Comparison of ENCODE assay signal across 25 mouse cellular contexts in the genomic region with DNA sequence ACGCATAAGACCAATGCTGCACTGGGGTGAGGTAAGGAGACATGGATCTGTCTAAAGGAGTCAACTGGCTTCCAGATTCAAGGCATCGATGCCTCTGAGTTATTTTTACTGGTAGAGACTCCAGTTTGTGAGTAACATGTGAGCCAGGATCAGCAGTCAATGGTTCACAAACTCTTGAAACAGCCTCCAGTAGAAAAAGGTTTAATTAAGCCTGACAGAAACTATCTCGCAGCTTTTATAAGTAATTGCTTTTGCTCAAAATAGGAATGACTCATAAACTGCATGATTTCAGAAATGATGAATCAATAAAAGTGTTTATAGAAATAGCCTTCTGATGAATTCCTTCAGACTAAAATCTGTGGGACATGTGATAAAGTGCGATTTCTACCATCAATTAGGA.
DNase-seq lines count a peak whose midpoint lies in the region; ATAC-seq and TF ChIP-seq lines count a peak whose summit lies in the region.
"Had no signal": no experiment of that assay in that cellular context is flagged by ENCODE, and none has a peak within 500 bp of the region (broad histone marks: within the 10 kb centered on the region; RNA-seq: fewer than 3 reads in every experiment).

No protein-coding gene starts in this region.

- H3K36me3 ChIP-seq in kidney, postnatal 0 days (ENCODE audit: insufficient read depth, low read length) = no peaks in the 10 kb centered on the region
- H3K36me3 ChIP-seq: forebrain, embryonic 10.5 days; heart, embryonic 15.5 days; hindbrain, embryonic 10.5 days; hindbrain, embryonic 13.5 days had no signal

- WGBS in kidney, postnatal 0 days = 59% methylated on average over 4 of the region's 4 CpGs

- no peak overlapping the region for H3K27ac ChIP-seq in kidney, postnatal 0 days
- no peak overlapping the region for H3K27ac ChIP-seq in left cerebral cortex, adult 2 months
- H3K27ac ChIP-seq: forebrain, embryonic 10.5 days; forebrain, embryonic 13.5 days; heart, adult 2 months; hindbrain, embryonic 10.5 days; hindbrain, embryonic 13.5 days had no signal

- DNase-seq in kidney, postnatal 0 days (ENCODE audit: low spot score) = peak; percentile 28
- no peak for DNase-seq in kidney, adult 9 months
- peak; percentile 8 for DNase-seq in NIH3T3 (ENCODE audit: low read depth)
- peak; percentile 52 for DNase-seq in brain, adult 2 months (ENCODE audit: low read depth, low spot score)
- DNase-seq in left cerebral cortex, adult 2 months (ENCODE audit: extremely low spot score in 1 of 2, low spot score in 2 of 2) = no peak
- DNase-seq in cerebellum, adult 9-11 months = no peak
- DNase-seq: adrenal gland, adult 2 months; adrenal gland, postnatal 14 days; cerebellum, adult 11-12 months; cerebellum, adult 8-10 months; cerebellum, postnatal 14 days; gastrocnemius, postnatal 10 days; gastrocnemius, postnatal 36 days; heart, adult 2 months; heart, postnatal 10 days; heart, postnatal 36 days had no signal

- no peaks in the 10 kb centered on the region for H3K27me3 ChIP-seq in kidney, postnatal 0 days (ENCODE audit: insufficient read depth, low read length)
- H3K27me3 ChIP-seq: forebrain, embryonic 13.5 days; heart, embryonic 15.5 days; hindbrain, embryonic 13.5 days had no signal

- intact Hi-C loops in left cerebral cortex, adult 2 months (cut with DNase I) = loop anchor here (5.0 kb wide), 1 partner anchor 127 kb away; the partner anchor contains the start of gene Nr2e3

- H3K9ac ChIP-seq in kidney, postnatal 0 days (ENCODE audit: low read depth, low read length) = no peak overlapping the region
- H3K9ac ChIP-seq: forebrain, embryonic 13.5 days; heart, embryonic 15.5 days; hindbrain, embryonic 13.5 days had no signal

- no peak overlapping the region for H3K4me2 ChIP-seq in kidney, postnatal 0 days (ENCODE audit: low read length)
- H3K4me2 ChIP-seq: forebrain, embryonic 13.5 days; heart, embryonic 11.5 days; heart, embryonic 15.5 days; hindbrain, embryonic 13.5 days had no signal

- no peaks in the 10 kb centered on the region; the same call in 1 of the 2 replicates for H3K4me1 ChIP-seq in kidney, postnatal 0 days (replicated peaks; ENCODE audit: insufficient read depth, low read length)
- H3K4me1 ChIP-seq: forebrain, embryonic 13.5 days; hindbrain, embryonic 13.5 days had no signal

- no peak for TF ChIP-seq CTCF in kidney, postnatal 0 days (IDR thresholded peaks at IDR 0.05; ENCODE audit: low read depth)
- TF ChIP-seq CTCF in left cerebral cortex, adult 2 months (IDR thresholded peaks at IDR 0.05) = no peak

- ATAC-seq in kidney, postnatal 0 days (replicated peaks; ENCODE audit: low FRiP score, low read depth) = no peak
- ATAC-seq: CD4-positive, CD25-positive, alpha-beta regulatory T cell, adult 4 months; forebrain, embryonic 13.5 days; forebrain, embryonic 16.5 days; hindbrain, embryonic 16.5 days had no signal

- H3K4me3 ChIP-seq in kidney, postnatal 0 days (replicated peaks; ENCODE audit: low read depth, low read length) = no peak overlapping the region
- H3K4me3 ChIP-seq in left cerebral cortex, adult 2 months = no peak overlapping the region
- H3K4me3 ChIP-seq: forebrain, embryonic 10.5 days; forebrain, embryonic 13.5 days; heart, adult 2 months; heart, embryonic 15.5 days; hindbrain, embryonic 10.5 days; hindbrain, embryonic 13.5 days had no signal

- H3K9me3 ChIP-seq in kidney, postnatal 0 days (replicated peaks; ENCODE audit: low read length) = no peaks in the 10 kb centered on the region
- H3K9me3 ChIP-seq: forebrain, embryonic 10.5 days; forebrain, embryonic 13.5 days; heart, embryonic 15.5 days; hindbrain, embryonic 10.5 days; hindbrain, embryonic 13.5 days had no signal

Comparison
In these comparisons a context has a peak if more than half of its experiments do, and no peak if none do; other contexts are left out.
1. DNase-seq: peak in kidney, postnatal 0 days (single experiment), NIH3T3 (single experiment) and brain, adult 2 months (single experiment); none in kidney, adult 9 months (single experiment), left cerebral cortex, adult 2 months (0 of 2) and cerebellum, adult 9-11 months (single experiment).